Mouse (Mus musculus): ENCODE data around the gene Gm11011. TPM values are rescaled to one million over a fixed set of nuclear protein-coding genes. Genes with fewer than 3 reads are reported as not detected.

The Gm11011 gene
- polyA plus RNA-seq, 1 experiment from 2014 or later = not detected

DNA sequence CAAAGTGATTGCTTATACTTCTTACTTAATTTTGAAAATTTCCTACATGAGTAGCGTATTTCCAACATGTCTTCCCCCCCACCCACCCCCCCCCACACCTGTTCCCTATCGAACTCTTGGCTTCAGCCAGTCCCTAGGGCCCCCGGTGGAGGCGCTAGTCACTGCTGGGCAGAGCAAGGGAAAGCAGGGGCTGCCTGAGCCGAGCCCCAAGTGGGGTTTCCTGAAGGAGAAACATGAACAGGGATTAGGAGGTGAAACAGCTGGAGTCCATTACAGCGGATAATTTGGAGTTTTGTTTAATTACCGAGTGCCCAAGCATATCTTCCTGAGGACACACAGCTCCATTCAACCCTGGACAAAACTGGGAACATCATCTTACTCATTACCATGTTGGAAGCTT is 24.0 kb upstream of the Gm11011 start:
- Histone ChIP-seq H3K4me1 (replicated peaks) (no peaks in the 10 kb centered on the region), H3K27me3 (no peaks in the 10 kb centered on the region), H3K27ac (replicated peaks) (no peak overlapping the region), H3K9ac (no peak overlapping the region), H3K4me3 (replicated peaks) (no peak overlapping the region), H3K36me3 (replicated peaks) (no peaks in the 10 kb centered on the region), H3K9me3 (replicated peaks) (no peaks in the 10 kb centered on the region), H3K4me2 (no peak overlapping the region)
- no peak for ATAC-seq (ENCODE audit: insufficient read depth)
- 56% methylated on average over 7 of the region's 7 CpGs for WGBS (ENCODE audit: insufficient replicate concordance)

DNA sequence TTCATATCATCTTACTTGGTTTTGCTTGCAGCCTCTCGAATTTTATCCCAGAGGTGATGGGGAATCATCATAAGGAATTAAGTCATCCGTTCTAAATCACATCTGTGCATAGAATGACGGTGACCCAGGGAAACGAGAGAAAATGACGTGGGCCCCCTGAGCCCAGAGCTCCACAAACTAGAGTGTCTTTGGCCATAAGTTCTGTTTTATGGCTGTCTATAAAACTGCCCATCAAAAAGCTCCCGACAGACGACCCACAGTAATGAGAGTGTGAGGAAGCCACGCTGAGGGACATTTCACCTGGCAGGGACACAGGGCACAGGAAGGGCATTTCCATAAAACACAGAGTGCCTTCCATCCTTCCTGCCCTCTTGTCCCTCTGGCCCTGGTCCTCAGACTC is 23.3 kb upstream of the Gm11011 start:
- Histone ChIP-seq H3K9me3 (replicated peaks) (no peaks in the 10 kb centered on the region), H3K4me2 (no peak overlapping the region), H3K27ac (replicated peaks) (no peak overlapping the region), H3K27me3 (no peaks in the 10 kb centered on the region), H3K36me3 (replicated peaks) (no peaks in the 10 kb centered on the region), H3K4me1 (replicated peaks) (no peaks in the 10 kb centered on the region), H3K4me3 (replicated peaks) (no peak overlapping the region), H3K9ac (no peak overlapping the region)
- no peak for ATAC-seq (ENCODE audit: insufficient read depth)
- 52% methylated on average over 8 of the region's 8 CpGs for WGBS (ENCODE audit: insufficient replicate concordance)

DNA sequence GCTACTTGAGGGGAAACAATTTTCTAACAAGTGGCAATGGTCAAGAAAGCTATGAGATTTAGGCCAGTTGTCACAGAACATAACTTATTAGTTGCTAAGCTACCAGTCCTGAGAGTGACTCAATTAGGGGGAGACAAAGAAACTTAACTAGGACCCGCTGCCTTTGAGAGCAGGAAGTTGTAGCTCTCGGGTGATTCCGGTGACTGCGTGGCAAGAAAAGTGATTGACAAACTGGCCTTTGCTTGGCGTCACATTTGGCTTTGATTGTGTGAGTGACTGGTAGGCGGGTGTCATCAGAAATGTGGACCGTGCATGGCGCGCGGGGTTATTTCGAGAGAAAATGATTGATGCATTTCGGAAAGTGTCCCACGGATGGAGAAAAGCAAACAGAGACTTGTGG is 22.4 kb upstream of the Gm11011 start:
- Histone ChIP-seq H3K9me3 (replicated peaks) (no peaks in the 10 kb centered on the region), H3K27me3 (no peaks in the 10 kb centered on the region), H3K4me2 (no peak overlapping the region), H3K4me3 (replicated peaks) (no peak overlapping the region), H3K9ac (no peak overlapping the region), H3K27ac (replicated peaks) (no peak overlapping the region), H3K36me3 (replicated peaks) (no peaks in the 10 kb centered on the region), H3K4me1 (replicated peaks) (no peaks in the 10 kb centered on the region)
- 17% methylated on average over 13 of the region's 13 CpGs for WGBS (ENCODE audit: insufficient replicate concordance)
- no peak for ATAC-seq (ENCODE audit: insufficient read depth)

DNA sequence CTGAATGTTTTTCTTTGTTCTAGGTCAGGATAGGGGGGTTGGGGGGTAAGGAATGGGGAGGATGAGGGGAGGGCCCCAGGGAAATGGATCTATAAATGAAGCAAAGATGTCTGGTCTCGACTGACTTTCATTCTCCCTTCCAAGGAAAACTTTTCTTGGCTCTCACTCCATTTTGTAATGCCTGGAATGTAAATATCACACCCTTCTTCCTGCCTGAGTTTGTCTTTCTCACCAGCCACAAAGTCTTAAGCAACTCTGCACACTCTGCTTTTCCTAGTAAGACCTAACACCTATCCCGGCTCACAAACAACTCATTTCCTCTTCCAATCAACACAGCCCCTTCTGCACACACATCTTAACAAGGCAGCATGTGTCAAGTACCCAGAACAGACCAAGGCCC is 20.2 kb upstream of the Gm11011 start:
- WGBS (ENCODE audit: insufficient replicate concordance) = 17% methylated on average over 2 of the region's 2 CpGs
- H3K9ac ChIP-seq = no peak overlapping the region
- H3K27ac ChIP-seq (replicated peaks) = no peak overlapping the region
- H3K27me3 ChIP-seq = no peaks in the 10 kb centered on the region
- no peaks in the 10 kb centered on the region for H3K9me3 ChIP-seq (replicated peaks)
- ATAC-seq (ENCODE audit: insufficient read depth) = no peak
- H3K4me1 ChIP-seq (replicated peaks) = no peaks in the 10 kb centered on the region
- H3K4me3 ChIP-seq (replicated peaks) = no peak overlapping the region
- no peaks in the 10 kb centered on the region for H3K36me3 ChIP-seq (replicated peaks)
- H3K4me2 ChIP-seq = no peak overlapping the region

DNA sequence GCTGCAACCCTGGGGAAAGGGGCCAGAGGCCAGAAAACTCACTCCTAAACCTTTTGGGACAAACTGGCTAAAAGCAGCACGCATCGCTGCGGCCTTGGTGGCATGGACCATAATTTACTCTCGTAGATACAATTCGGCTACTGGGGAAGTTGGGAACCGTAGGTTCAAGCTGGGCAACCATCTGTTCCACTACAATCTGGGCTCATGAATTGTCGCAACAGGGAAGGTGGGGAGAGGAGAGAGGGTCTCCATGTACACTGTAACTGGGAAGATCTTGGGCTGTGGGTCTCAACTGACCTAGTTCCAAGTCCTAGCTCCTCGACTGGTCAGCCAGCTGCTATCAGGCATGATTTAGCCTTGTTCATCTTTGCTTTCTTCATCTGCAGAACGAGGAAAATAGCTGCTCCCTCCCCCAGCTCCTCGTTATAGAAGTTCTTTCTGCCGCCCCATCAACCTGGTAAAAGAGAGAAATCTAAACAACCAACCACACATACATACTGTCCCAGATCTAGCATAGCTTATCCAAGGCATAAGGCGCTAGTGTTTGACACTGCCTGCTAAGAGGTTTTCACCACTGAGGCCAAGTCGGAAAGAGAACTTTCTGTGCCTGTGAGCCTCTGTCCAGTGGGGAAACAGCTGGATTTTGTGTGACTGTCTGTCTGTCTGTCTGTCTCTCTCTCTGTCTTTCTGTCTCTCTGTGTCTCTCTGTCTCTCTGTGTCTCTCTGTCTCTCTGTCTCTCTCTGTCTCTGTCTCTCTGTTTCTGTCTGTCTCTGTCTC is 19.5 kb upstream of the Gm11011 start:
- H3K4me3 ChIP-seq (replicated peaks) = no peak overlapping the region
- H3K36me3 ChIP-seq (replicated peaks) = no peaks in the 10 kb centered on the region
- no peaks in the 10 kb centered on the region for H3K27me3 ChIP-seq
- WGBS (ENCODE audit: insufficient replicate concordance) = 59% methylated on average over 13 of the region's 13 CpGs
- H3K4me2 ChIP-seq = no peak overlapping the region
- no peak overlapping the region for H3K9ac ChIP-seq
- no peak for ATAC-seq (ENCODE audit: insufficient read depth)
- H3K4me1 ChIP-seq (replicated peaks) = no peaks in the 10 kb centered on the region
- no peaks in the 10 kb centered on the region for H3K9me3 ChIP-seq (replicated peaks)
- H3K27ac ChIP-seq (replicated peaks) = no peak overlapping the region

DNA sequence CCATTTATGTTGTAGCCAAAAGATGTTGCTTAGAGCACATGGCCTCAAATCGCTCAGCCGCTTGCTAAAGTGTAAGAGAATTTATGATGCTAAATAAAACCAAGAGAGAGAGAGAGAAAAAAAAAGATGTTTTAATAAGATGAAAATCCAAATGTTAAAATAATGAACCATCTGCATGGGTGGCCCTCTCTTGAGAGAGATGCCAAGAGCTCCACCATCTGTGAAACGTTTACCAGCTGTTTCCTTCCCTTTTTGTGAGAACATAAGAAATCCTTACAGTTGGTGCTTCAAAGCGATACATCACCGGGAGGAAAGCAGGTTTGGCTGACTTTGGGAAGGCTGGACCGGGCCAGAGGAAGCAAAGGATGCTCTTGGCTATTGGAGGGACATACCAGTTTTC is 12.6 kb upstream of the Gm11011 start:
- H3K9ac ChIP-seq = no peak overlapping the region
- no peaks in the 10 kb centered on the region for H3K27me3 ChIP-seq
- H3K36me3 ChIP-seq (replicated peaks) = no peaks in the 10 kb centered on the region
- H3K4me3 ChIP-seq (replicated peaks) = no peak overlapping the region
- no peak for ATAC-seq (ENCODE audit: insufficient read depth)
- H3K4me1 ChIP-seq (replicated peaks) = no peaks in the 10 kb centered on the region
- no peak overlapping the region for H3K27ac ChIP-seq (replicated peaks)
- WGBS (ENCODE audit: insufficient replicate concordance) = 43% methylated on average over 6 of the region's 6 CpGs
- no peak overlapping the region for H3K4me2 ChIP-seq
- H3K9me3 ChIP-seq (replicated peaks) = no peaks in the 10 kb centered on the region

DNA sequence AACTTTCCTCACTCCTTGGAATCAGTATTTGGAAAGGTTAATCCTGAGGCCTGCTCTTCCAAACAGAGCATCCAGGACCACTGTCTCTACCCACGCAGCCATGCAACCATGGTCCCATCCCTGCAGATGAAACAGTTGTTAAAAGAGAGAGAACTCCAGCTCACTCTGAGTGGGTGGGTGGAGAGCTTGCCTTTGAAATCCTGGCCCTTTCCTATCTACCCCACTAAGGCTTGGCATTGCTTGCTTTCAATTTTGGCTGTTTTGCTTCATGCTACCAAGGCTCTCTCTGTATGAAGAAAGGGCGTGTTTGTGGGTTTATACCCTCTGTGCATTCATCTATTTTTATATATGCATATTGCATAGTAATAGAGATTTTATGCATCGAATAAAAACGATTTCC is 12.0 kb upstream of the Gm11011 start:
- no peak for ATAC-seq (ENCODE audit: insufficient read depth)
- Histone ChIP-seq H3K27me3 (no peaks in the 10 kb centered on the region), H3K27ac (replicated peaks) (no peak overlapping the region), H3K9me3 (replicated peaks) (no peaks in the 10 kb centered on the region), H3K36me3 (replicated peaks) (no peaks in the 10 kb centered on the region), H3K4me2 (no peak overlapping the region), H3K9ac (no peak overlapping the region), H3K4me1 (replicated peaks) (no peaks in the 10 kb centered on the region), H3K4me3 (replicated peaks) (no peak overlapping the region)
- WGBS (ENCODE audit: insufficient replicate concordance) = 66% methylated on average over 4 of the region's 4 CpGs

DNA sequence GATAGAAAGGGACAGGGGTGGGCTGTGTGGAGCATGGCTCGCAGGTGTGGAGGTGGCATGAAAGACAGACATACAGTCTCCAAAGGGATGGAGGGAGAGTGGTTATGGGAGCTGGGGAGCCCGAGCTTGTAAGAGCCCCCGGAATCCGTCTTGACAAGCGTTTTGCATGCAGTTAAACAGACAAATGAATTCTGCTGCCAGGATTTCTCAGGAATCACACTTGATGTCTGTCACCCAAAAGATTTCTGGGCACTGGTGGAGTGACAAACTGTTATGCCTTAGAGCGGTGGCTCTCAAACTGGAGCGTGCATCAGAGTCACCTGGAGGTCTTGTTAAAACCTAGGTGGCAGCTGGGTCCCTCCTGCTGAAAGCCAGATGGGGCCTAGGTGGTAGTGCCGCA is 10.4 kb upstream of the Gm11011 start:
- Histone ChIP-seq H3K4me1 (replicated peaks) (no peaks in the 10 kb centered on the region), H3K4me2 (no peak overlapping the region), H3K36me3 (replicated peaks) (no peaks in the 10 kb centered on the region), H3K9me3 (replicated peaks) (no peaks in the 10 kb centered on the region), H3K27ac (replicated peaks) (no peak overlapping the region), H3K4me3 (replicated peaks) (no peak overlapping the region), H3K9ac (no peak overlapping the region), H3K27me3 (no peaks in the 10 kb centered on the region)
- no peak for ATAC-seq (ENCODE audit: insufficient read depth)
- WGBS (ENCODE audit: insufficient replicate concordance) = 63% methylated on average over 8 of the region's 8 CpGs

DNA sequence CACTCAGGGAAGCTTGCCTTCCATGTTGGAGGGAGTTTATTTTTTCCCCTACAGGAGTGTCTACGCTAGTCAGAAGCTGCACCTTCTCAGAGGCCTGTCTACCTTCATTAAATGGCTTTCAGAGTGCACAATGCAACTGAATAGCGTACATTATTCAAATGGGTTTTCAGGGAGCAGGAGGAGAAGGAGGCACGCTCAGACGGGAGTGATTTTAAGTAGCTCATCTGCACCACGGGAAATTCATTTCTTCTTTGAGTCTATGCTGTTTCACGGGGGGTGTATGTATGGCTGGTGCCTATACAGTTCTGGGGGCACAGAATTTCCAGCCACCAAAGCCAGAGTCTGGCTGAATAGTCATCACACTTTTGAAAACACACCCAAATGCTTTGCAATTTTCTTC is 9.8 kb upstream of the Gm11011 start:
- H3K4me2 ChIP-seq = no peak overlapping the region
- WGBS (ENCODE audit: insufficient replicate concordance) = 74% methylated on average over 6 of the region's 6 CpGs
- H3K27ac ChIP-seq (replicated peaks) = no peak overlapping the region
- no peaks in the 10 kb centered on the region for H3K9me3 ChIP-seq (replicated peaks)
- ATAC-seq (ENCODE audit: insufficient read depth) = no peak
- no peak overlapping the region for H3K4me3 ChIP-seq (replicated peaks)
- H3K4me1 ChIP-seq (replicated peaks) = no peaks in the 10 kb centered on the region
- no peaks in the 10 kb centered on the region for H3K36me3 ChIP-seq (replicated peaks)
- H3K9ac ChIP-seq = no peak overlapping the region
- no peaks in the 10 kb centered on the region for H3K27me3 ChIP-seq

DNA sequence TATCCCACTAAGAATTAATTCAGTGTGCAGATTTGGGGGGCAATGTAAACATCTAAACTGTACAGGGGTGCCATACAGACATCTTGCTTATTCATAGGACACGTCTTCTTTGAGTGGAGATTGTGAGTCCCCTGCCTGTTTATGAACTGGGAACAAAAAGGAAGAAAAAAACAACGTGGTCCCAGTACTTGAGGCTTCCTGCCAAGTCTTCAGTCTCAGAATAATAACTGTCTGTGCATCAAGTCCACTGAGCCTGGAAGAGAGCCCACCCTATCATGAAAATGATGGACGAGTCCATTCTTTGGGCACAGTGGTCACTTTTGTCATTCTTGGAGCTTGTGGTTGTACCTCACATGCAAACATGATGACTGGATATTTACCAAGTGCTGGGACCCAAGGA is 6.2 kb upstream of the Gm11011 start:
- H3K36me3 ChIP-seq (replicated peaks) = no peaks in the 10 kb centered on the region
- WGBS (ENCODE audit: insufficient replicate concordance) = 32% methylated on average over 3 of the region's 3 CpGs
- H3K9ac ChIP-seq = no peak overlapping the region
- H3K27ac ChIP-seq (replicated peaks) = no peak overlapping the region
- no peak overlapping the region for H3K4me3 ChIP-seq (replicated peaks)
- ATAC-seq (ENCODE audit: insufficient read depth) = no peak
- H3K27me3 ChIP-seq = no peaks in the 10 kb centered on the region
- H3K4me2 ChIP-seq = no peak overlapping the region
- no peaks in the 10 kb centered on the region for H3K9me3 ChIP-seq (replicated peaks)
- H3K4me1 ChIP-seq (replicated peaks) = no peaks in the 10 kb centered on the region

DNA sequence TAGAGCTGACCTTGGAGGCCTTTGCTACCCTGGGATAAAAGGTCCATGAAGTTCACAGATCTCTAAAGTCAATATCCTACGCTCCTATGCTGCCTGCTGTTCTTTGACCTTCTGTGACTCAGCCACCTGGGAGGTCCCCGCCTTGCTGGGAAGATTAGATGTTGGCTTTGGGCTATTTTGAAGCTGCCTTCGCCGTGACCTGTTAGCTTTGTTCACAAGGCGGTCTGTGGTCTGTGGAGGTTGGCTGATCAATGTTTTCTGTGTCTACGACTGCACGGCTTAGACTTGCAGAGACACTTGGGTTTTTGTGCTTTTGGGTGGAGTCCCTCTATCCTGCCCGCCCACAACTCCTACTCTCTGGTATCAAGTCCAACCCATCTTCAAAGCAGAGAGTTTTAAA is 2.9 kb upstream of the Gm11011 start:
- ATAC-seq (ENCODE audit: insufficient read depth) = no peak
- Histone ChIP-seq H3K36me3 (replicated peaks) (no peaks in the 10 kb centered on the region), H3K27ac (replicated peaks) (no peak overlapping the region), H3K4me3 (replicated peaks) (no peak overlapping the region), H3K4me2 (no peak overlapping the region), H3K27me3 (no peaks in the 10 kb centered on the region), H3K4me1 (replicated peaks) (no peaks in the 10 kb centered on the region), H3K9me3 (replicated peaks) (no peaks in the 10 kb centered on the region), H3K9ac (no peak overlapping the region)
- 57% methylated on average over 8 of the region's 8 CpGs for WGBS (ENCODE audit: insufficient replicate concordance)

DNA sequence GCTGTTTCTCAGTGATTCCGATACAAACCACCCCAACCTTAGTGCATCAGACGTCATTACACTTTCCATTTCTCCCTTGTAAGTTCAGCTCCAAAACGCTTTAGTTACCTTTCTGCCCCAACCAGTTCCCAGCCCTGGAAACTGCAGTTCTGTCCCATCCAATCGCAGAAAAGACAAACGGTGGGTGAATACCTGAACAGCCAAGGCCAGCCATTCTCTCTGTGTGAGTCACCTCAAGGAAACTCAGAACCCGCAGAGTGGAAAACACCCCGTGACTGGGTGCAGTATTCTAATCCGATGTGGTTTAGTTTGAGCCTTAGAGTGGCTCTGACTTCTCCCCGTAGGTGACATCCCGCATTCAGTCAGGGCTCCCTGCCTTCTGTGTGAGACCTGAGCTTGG is 2.2 kb upstream of the Gm11011 start:
- Histone ChIP-seq H3K36me3 (replicated peaks) (no peaks in the 10 kb centered on the region), H3K9ac (no peak overlapping the region), H3K4me3 (replicated peaks) (no peak overlapping the region), H3K9me3 (replicated peaks) (no peaks in the 10 kb centered on the region), H3K4me1 (replicated peaks) (no peaks in the 10 kb centered on the region), H3K4me2 (no peak overlapping the region), H3K27me3 (no peaks in the 10 kb centered on the region), H3K27ac (replicated peaks) (no peak overlapping the region)
- ATAC-seq (ENCODE audit: insufficient read depth) = no peak
- 70% methylated on average over 10 of the region's 10 CpGs for WGBS (ENCODE audit: insufficient replicate concordance)
